Mouse (Mus musculus) embryonic facial prominence, embryonic 10.5 days (tissue): ENCODE data around the gene Rsrc1. TPM values are rescaled to one million over a fixed set of nuclear protein-coding genes. Genes with fewer than 3 reads are reported as not detected.
A peak's percentile ranks its signal among the peaks of the same experiment; 100 is the strongest.

Experiments used
- DNase-seq: peaks from one replicate; pipeline ENCODE4 v3.0.0-alpha.2; 2017; ENCODE audit warnings: low spot score
- H3K27ac ChIP-seq: fragments of 300-500 bp; sonication (generic); replicated peaks from 2 replicates; pipeline ENCODE4 v1.5.1; 2016; ENCODE audit warnings: mild to moderate bottlenecking
- H3K27me3 ChIP-seq: fragments of 300-500 bp; sonication (generic); replicated peaks from 2 replicates; pipeline ENCODE4 v1.6.1; 2016; ENCODE audit warnings: low read depth, mild to moderate bottlenecking; ENCODE audit not compliant: poor library complexity, severe bottlenecking
- H3K36me3 ChIP-seq: fragments of 300-500 bp; sonication (generic); replicated peaks from 2 replicates; pipeline ENCODE4 v1.6.1; 2016; ENCODE audit warnings: mild to moderate bottlenecking, moderate library complexity
- H3K4me1 ChIP-seq: fragments of 300-500 bp; sonication (generic); 2 replicates; pipeline ENCODE4 v1.6.1; 2016
- H3K4me3 ChIP-seq: fragments of 300-500 bp; sonication (generic); 2 replicates; pipeline ENCODE4 v1.5.1; 2016; ENCODE audit warnings: mild to moderate bottlenecking, moderate library complexity
- H3K9me3 ChIP-seq: fragments of 300-500 bp; sonication (generic); 2 replicates; pipeline ENCODE4 v1.6.1; 2016; ENCODE audit warnings: mild to moderate bottlenecking
- WGBS: fragments of 180-500 bp; shearing (Covaris S2); methylation state at CpG from one replicate; pipeline ENCODE4 v1.1.7; 2016; 5-methylcytosine and 5-hydroxymethylcytosine counted together
- polyA plus RNA-seq: library from polyadenylated mRNA; unstranded; fragments of >200 nt; fragmentation: Nextera tagmentation; extraction: Ambion mirVana; gene quantifications from 2 replicates; pipeline ENCODE4 v1.2.1, GENCODE M21; 2016

The Rsrc1 gene
- polyA plus RNA-seq, 1 experiment from 2014 or later = 45.0 TPM

DNA sequence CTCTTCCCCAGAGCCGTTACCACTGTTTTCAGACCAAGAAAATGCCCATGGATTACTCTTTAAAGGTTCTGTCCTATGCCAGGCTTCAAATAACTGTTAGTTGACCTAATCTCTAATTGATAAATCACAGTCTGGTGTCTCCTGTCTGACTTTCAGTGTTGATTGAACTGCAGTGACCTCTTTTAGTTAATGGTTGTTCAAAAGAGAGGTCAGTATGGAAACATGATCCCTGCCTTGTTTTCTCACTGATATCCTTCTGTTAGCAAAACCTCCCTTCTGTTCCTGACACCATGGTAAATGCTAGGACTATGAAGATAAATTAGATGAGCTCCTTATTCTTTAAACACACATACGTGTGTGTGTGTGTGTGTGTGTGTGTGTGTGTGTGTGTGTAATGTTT, 330.2 kb downstream of the Rsrc1 start:
- H3K9me3 ChIP-seq = no peaks in the 10 kb centered on the region
- no peaks in the 10 kb centered on the region for H3K27me3 ChIP-seq
- H3K4me1 ChIP-seq = peaks cover 28% of the 10 kb centered on the region
- DNase-seq = no peak
- H3K27ac ChIP-seq = no peak overlapping the region
- H3K36me3 ChIP-seq = no peaks in the 10 kb centered on the region
- WGBS = 25% methylated on average over 2 of the region's 2 CpGs
- H3K4me3 ChIP-seq = no peak overlapping the region

GRCm38 (mm10) chr3:67322422-67322821, 341.2 kb downstream of the Rsrc1 start:
- Histone ChIP-seq H3K27ac (no peak overlapping the region), H3K9me3 (no peaks in the 10 kb centered on the region), H3K4me1 (no peaks in the 10 kb centered on the region), H3K27me3 (no peaks in the 10 kb centered on the region), H3K4me3 (no peak overlapping the region), H3K36me3 (no peaks in the 10 kb centered on the region)
- DNase-seq = no peak
- WGBS = 75% methylated on average over 4 of the region's 4 CpGs

GRCm38 (mm10) chr3:67339558-67339957, 358.4 kb downstream of the Rsrc1 start:
- Histone ChIP-seq H3K27me3 (no peaks in the 10 kb centered on the region), H3K36me3 (no peaks in the 10 kb centered on the region), H3K4me3 (no peak overlapping the region), H3K4me1 (peaks cover 21% of the 10 kb centered on the region; the same call in 1 of the 2 replicates), H3K27ac (no peak overlapping the region), H3K9me3 (no peaks in the 10 kb centered on the region)
- WGBS = 77% methylated on average over 3 of the region's 3 CpGs
- DNase-seq = no peak

DNA sequence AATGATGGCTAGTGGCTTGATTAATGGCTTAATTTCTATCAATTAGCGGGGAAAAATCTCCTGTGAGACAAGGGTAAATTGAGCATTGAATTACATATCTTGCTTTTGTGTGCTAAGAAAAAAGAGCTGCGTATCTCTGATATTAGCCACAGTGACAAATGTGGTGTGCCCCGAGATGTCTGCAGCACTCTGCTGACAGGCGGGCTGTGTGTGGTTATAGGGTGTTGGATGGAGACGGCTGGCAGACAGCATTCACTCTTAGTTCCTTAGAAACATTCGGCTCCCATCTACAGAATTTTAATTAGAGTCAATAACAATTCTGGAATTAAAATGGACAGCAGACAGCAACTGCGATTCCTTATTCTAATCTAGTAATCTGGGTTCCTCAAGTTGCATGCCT, 359.7 kb downstream of the Rsrc1 start:
- H3K9me3 ChIP-seq = no peaks in the 10 kb centered on the region
- peaks cover 12% of the 10 kb centered on the region; the same call in 1 of the 2 replicates for H3K4me1 ChIP-seq
- no peak overlapping the region for H3K4me3 ChIP-seq
- no peaks in the 10 kb centered on the region for H3K36me3 ChIP-seq
- WGBS = 74% methylated on average over 7 of the region's 7 CpGs
- no peak for DNase-seq
- no peaks in the 10 kb centered on the region for H3K27me3 ChIP-seq
- H3K27ac ChIP-seq = no peak overlapping the region

DNA sequence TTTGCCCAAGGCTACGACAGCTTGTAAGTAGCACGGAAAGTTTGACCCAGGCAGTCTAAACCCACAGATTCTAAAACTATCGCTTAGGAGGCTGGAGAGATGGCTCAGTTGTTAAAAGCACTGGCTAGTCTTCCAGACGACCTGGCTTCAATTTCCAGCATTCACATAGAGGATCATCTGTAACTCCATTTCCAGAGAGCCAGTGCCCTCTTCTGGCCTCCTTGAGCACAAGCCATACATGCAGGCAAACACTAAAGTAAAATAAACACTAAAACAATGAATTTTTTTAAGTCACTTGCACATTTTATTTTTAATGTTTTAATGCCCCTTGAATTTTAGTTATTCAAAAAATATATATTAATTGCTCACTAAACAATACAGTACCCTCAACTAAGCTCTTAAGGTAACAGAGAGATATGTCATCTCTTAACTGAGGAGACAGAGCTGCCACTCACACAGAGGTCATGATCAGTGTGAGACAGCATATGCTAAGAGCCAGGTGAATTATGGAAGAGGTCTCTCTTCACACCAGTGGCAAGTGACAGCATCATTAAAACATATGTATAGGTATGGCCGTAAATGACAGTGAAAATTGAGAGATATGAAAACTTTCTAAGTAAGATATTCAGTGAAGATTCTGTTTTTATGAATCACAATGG, 361.9 kb downstream of the Rsrc1 start:
- 38% methylated on average over 5 of the region's 5 CpGs for WGBS
- no peaks in the 10 kb centered on the region for H3K9me3 ChIP-seq
- DNase-seq = peak; percentile 48

GRCm38 (mm10) chr3:67344599-67344998, 363.4 kb downstream of the Rsrc1 start:
- Histone ChIP-seq H3K27ac (no peak overlapping the region), H3K27me3 (no peaks in the 10 kb centered on the region), H3K36me3 (no peaks in the 10 kb centered on the region), H3K4me3 (no peak overlapping the region), H3K9me3 (no peaks in the 10 kb centered on the region), H3K4me1 (0 out of 2 replicates have a peak, but pooled peaks cover 4% of the 10 kb centered on the region)
- peak; percentile 59 for DNase-seq
- WGBS = 13% methylated on average over 2 of the region's 2 CpGs

More for the DNA sequence above, 361.9 kb downstream of the Rsrc1 start:
- Histone ChIP-seq H3K4me1 (peaks cover 6% of the 10 kb centered on the region; the same call in 1 of the 2 replicates), H3K36me3 (no peaks in the 10 kb centered on the region), H3K27me3 (no peaks in the 10 kb centered on the region), H3K4me3 (no peak overlapping the region), H3K27ac (no peak overlapping the region)

DNA sequence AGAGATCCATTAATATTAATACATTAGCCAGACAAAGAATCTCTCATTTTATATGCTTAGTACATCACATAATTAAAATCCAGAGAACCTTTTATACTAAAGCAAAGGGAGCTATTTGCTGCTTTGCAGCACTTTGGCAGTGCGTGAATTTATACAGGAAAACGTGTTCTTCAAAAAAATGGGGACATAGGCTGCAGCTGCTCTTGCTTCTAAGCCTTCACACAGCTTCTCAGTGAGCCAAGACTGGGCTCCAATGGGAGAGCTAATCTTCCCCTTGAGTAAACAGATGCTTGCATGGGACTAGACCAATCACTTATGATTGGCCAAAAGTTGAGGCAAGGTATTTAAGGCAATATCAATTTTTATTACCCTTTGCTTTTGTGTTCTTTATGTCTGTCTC, 365.5 kb downstream of the Rsrc1 start:
- no peak for DNase-seq
- Histone ChIP-seq H3K9me3 (no peaks in the 10 kb centered on the region), H3K4me3 (no peak overlapping the region), H3K36me3 (no peaks in the 10 kb centered on the region), H3K27ac (no peak overlapping the region), H3K27me3 (no peaks in the 10 kb centered on the region), H3K4me1 (0 out of 2 replicates have a peak, but pooled peaks cover 4% of the 10 kb centered on the region)
- WGBS = 76% methylated on average over 2 of the region's 2 CpGs

- H3K4me1 ChIP-seq = no peaks in the 10 kb centered on the region
- WGBS = 80% methylated on average over 12 of the region's 12 CpGs
- no peak overlapping the region for H3K27ac ChIP-seq
- no peaks in the 10 kb centered on the region for H3K36me3 ChIP-seq
- no peaks in the 10 kb centered on the region for H3K27me3 ChIP-seq
- no peaks in the 10 kb centered on the region for H3K9me3 ChIP-seq
- no peak for DNase-seq
- no peak overlapping the region for H3K4me3 ChIP-seq
Measured at GRCm38 (mm10) chr3:67351406-67352127, 370.4 kb downstream of the Rsrc1 start.

- H3K36me3 ChIP-seq = no peaks in the 10 kb centered on the region
- no peaks in the 10 kb centered on the region for H3K9me3 ChIP-seq
- H3K27ac ChIP-seq = no peak overlapping the region
- peak; percentile 42 for DNase-seq
- H3K4me3 ChIP-seq = no peak overlapping the region
- no peaks in the 10 kb centered on the region for H3K4me1 ChIP-seq
- 31% methylated on average over 4 of the region's 5 CpGs for WGBS
- no peaks in the 10 kb centered on the region for H3K27me3 ChIP-seq
Measured at GRCm38 (mm10) chr3:67352128-67352762, 371.1 kb downstream of the Rsrc1 start.

DNA sequence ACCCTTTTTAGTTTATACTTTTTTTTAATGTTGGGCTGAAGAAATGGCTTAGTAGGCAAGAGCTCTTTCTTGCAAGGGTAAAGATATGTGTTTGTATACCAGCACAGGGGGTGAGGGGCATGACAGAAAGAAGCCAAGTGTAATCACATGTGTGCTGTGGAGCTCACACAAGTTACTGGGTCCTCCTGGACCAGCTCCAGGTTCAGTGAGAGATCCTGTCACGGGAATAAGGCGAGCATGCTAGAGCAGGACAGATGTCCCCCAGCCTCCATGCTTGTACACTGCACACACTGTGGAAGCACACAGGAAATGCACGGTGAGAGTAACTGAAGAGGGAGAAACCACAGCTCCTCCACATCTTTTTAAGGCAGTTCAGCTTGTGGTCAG, 371.6 kb downstream of the Rsrc1 start:
- no peaks in the 10 kb centered on the region for H3K4me1 ChIP-seq
- no peak overlapping the region for H3K27ac ChIP-seq
- WGBS = 89% methylated on average over 3 of the region's 3 CpGs
- no peaks in the 10 kb centered on the region for H3K36me3 ChIP-seq
- DNase-seq = no peak
- H3K27me3 ChIP-seq = no peaks in the 10 kb centered on the region
- H3K9me3 ChIP-seq = no peaks in the 10 kb centered on the region
- no peak overlapping the region for H3K4me3 ChIP-seq

GRCm38 (mm10) chr3:67358376-67358775, 377.2 kb downstream of the Rsrc1 start:
- no peak overlapping the region for H3K27ac ChIP-seq
- no peaks in the 10 kb centered on the region for H3K9me3 ChIP-seq
- no peaks in the 10 kb centered on the region for H3K36me3 ChIP-seq
- no peaks in the 10 kb centered on the region for H3K27me3 ChIP-seq
- no peaks in the 10 kb centered on the region for H3K4me1 ChIP-seq
- 84% methylated on average over 7 of the region's 7 CpGs for WGBS
- no peak for DNase-seq
- H3K4me3 ChIP-seq = no peak overlapping the region

- H3K27ac ChIP-seq = no peak overlapping the region
- H3K27me3 ChIP-seq = no peaks in the 10 kb centered on the region
- no peaks in the 10 kb centered on the region for H3K36me3 ChIP-seq
- WGBS = 79% methylated on average over 4 of the region's 4 CpGs
- H3K9me3 ChIP-seq = no peaks in the 10 kb centered on the region
- H3K4me3 ChIP-seq = no peak overlapping the region
- no peak for DNase-seq
- H3K4me1 ChIP-seq = no peaks in the 10 kb centered on the region
Measured at GRCm38 (mm10) chr3:67366087-67366892, 385.1 kb downstream of the Rsrc1 start.
